Mouse (Mus musculus) left cerebral cortex, adult 9 months (tissue): ENCODE measurements at regions not wholly inside any gene's neighbourhood (a gene's known extent, or its start where the extent isn't known, plus 50 kb on each side); places are given as distances from the start of the nearest gene placed in this dataset.

Experiments used
- DNase-seq, 2 experiments: peaks; one replicate each; pipeline ENCODE4 v3.0.0; 2022; ENCODE audit warnings: low spot score in 2 of 2

- no peak for DNase-seq
Measured at GRCm38 (mm10) chr4:125208136-125208915, 80.7 kb upstream of the Zc3h12a start.

DNA sequence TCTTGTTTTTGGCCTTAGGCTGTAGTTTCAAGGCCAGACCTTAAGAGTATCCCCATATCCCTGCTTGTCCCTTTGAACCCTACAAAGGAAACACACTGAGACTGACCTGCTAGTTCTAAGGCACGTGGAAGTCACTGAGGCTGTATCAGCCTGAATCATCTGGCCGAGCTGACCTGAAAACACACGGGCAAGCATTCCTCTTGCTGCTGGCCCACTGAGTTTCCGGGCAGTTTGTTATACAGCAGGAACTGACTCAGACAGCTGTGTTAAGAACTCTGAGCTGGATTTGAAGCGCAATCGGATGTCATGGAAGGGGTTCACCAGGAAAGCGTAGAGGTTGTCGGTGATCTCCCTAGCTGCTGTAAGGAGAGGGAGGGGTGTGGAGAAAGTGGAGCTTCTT lies 75.9 kb upstream of the Zc3h12a start:
- no peak for DNase-seq

GRCm38 (mm10) chr4:125201638-125202325 lies 74.1 kb upstream of the Zc3h12a start:
- no peak for DNase-seq

- peak; percentile 22 to 32 for DNase-seq
Measured at GRCm38 (mm10) chr4:125200762-125201161, 73.1 kb upstream of the Zc3h12a start.

- DNase-seq, result no peak
Measured at GRCm38 (mm10) chr4:125199281-125199680, 71.6 kb upstream of the Zc3h12a start.

- DNase-seq, result no peak
Measured at GRCm38 (mm10) chr4:125195901-125196435, 68.3 kb upstream of the Zc3h12a start.

DNA sequence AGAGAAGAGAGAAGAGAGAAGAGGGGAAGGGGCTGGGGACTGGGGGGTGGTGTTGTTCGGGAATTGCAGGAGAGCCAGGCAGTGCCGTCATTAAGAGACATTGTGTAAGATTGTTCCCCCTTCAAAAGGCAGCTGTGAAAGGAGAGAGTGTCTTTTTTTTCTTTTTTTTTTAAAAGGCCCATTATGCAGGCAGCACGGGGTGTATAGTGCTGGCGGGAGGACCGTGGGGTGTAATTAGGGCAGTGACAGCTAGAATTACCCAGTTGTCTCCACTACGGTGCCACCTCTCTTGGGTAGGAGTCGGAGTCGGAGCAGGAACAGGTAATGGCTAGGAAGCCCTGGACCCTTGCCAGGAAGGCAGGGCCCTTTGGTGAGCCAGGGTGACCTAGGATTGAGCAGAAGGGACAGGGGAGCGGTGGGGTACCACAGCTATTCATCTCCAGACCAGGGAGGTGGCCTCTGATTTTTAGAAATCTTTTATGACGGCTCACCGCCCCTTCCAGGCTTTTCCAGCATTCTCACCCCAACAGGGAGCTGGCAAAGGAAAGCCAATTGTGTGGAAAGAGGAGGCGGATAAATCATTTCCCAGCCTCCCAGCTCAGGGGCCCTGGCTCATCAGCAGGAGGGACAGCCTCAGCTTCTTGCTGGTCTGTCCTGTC lies 67.2 kb upstream of the Zc3h12a start:
- peak in 1 of 2 experiments; percentile 26 for DNase-seq

- DNase-seq, result peak in 1 of 2 experiments; percentile 26
Measured at GRCm38 (mm10) chr4:125194298-125194697, 66.7 kb upstream of the Zc3h12a start.

- DNase-seq, result peak; percentile 26 to 50
Measured at GRCm38 (mm10) chr4:125191680-125192079, 64.0 kb upstream of the Zc3h12a start.

DNA sequence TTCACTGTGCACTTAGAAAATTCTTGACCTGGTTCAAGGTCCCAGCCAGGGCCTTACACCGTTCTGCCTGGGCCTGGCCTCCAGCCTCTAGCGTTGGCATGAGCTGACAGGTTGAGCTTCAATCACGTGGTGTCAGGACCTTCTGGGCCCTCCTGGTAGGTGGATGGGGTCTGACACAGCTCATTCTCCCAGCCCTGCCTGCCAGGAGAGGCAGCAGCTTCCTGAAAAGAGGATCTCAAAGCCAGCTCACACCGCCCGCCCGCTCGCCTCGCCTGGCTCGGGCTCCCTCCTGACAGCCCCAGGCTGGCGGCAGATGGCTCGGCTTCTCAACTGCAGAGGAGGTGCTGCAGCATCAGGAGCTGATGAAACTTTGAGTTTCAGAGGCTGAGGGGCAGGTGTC lies 63.4 kb upstream of the Zc3h12a start:
- peak; percentile 33 to 76 for DNase-seq

DNA sequence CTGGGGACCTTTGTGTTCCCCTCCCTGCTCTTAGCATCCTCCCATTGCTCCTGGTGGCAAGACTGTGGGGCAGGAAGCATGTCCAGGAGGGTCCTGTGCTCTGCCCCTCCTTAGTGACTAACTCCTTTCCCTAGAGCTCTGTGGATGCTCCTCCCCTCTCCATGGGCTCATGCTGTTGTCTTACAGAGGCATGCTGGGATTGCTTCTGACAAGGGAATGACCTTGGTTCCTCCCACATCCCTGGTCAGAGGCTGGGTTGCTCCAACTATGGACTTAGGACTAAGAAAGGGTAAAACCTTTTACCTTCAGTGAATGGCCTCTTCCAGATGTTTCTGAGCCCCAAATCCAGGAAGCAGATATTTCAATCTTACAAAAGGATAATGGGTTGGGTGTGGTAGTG lies 62.3 kb upstream of the Zc3h12a start:
- DNase-seq, result no peak

GRCm38 (mm10) chr4:125186246-125186645 lies 58.6 kb upstream of the Zc3h12a start:
- no peak for DNase-seq

GRCm38 (mm10) chr4:125185076-125185475 lies 57.4 kb upstream of the Zc3h12a start:
- no peak for DNase-seq

GRCm38 (mm10) chr4:125180947-125181346 lies 53.3 kb upstream of the Zc3h12a start:
- DNase-seq, result no peak

DNA sequence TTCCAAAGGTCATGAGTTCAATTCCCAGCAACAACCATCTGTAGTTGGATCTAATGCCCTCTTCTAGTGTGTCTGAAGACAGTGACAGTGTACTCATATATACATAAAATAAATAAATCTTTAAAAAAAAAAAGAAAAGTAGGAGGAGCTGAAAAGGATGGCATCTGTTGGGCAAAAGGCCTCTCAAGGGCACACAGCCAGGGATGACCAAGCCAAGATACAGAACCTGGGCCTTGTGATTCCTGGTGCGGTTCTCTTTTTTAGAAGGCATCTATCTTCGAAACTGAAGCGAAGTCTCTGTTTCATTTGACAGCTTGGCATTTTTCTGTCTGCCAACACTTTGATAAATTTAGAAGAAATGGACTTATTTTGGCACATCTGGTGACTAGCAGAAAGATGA lies 50.9 kb upstream of the Zc3h12a start:
- DNase-seq, result no peak

- DNase-seq, result no peak
Measured at GRCm38 (mm10) chr4:125177666-125178065, 50.0 kb upstream of the Zc3h12a start.
